Mouse (Mus musculus) forebrain, embryonic 10.5 days (tissue): ENCODE data around the gene Gemin5. TPM values are rescaled to one million over a fixed set of nuclear protein-coding genes. Genes with fewer than 3 reads are reported as not detected.

Experiments
- DNase-seq: peaks from one replicate; pipeline ENCODE4 v3.0.0-alpha.2; 2017; ENCODE audit warnings: low spot score; ENCODE audit errors: extremely low spot score
- H3K27ac ChIP-seq: fragments of 300-500 bp; sonication (generic); 2 replicates; pipeline ENCODE4 v1.5.1; 2016; ENCODE audit warnings: mild to moderate bottlenecking
- H3K27me3 ChIP-seq: fragments of 300-500 bp; sonication (generic); 2 replicates; pipeline ENCODE4 v1.6.1; 2016; ENCODE audit warnings: mild to moderate bottlenecking; ENCODE audit not compliant: poor library complexity, severe bottlenecking
- H3K36me3 ChIP-seq: fragments of 300-500 bp; sonication (generic); replicated peaks from 2 replicates; pipeline ENCODE4 v1.6.1; 2016; ENCODE audit warnings: mild to moderate bottlenecking, moderate library complexity
- H3K4me1 ChIP-seq: fragments of 300-500 bp; sonication (generic); 2 replicates; pipeline ENCODE4 v1.6.1; 2016
- H3K4me3 ChIP-seq: fragments of 300-500 bp; sonication (generic); 2 replicates; pipeline ENCODE4 v1.5.1; 2016; ENCODE audit warnings: mild to moderate bottlenecking, moderate library complexity
- H3K9me3 ChIP-seq: fragments of 300-500 bp; sonication (generic); 2 replicates; pipeline ENCODE4 v1.6.1; 2016; ENCODE audit warnings: mild to moderate bottlenecking, moderate library complexity
- WGBS: fragments of 180-500 bp; shearing (Covaris S2); methylation state at CpG from one replicate; pipeline ENCODE4 v1.1.7; 2016; 5-methylcytosine and 5-hydroxymethylcytosine counted together
- polyA plus RNA-seq: library from polyadenylated mRNA; unstranded; fragments of >200 nt; fragmentation: Nextera tagmentation; extraction: Ambion mirVana; gene quantifications from 2 replicates; pipeline ENCODE4 v1.2.1, GENCODE M21; 2016

Gene Gemin5
- polyA plus RNA-seq, 1 experiment from 2014 or later = 39.5 TPM

DNA sequence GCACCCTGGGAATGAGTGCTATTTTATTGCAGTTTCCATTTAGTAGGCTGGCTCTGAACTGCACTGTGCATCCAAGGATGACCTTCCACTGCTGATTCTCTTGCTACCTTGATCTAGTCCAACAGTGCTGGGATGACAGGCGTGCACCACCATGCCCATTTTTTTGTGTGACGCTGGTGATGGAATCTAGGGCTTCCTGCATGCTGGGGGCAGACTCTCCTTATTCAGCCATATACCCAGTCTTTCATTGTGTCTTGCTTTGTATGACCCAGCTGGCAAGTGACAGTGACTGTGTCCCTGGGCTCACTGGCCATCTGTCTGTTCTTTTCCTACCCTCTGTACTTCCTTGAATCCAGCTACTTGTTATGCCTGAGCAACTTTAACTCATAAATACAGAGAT is 44.6 kb downstream of the Gemin5 start:
- Histone ChIP-seq H3K9me3 (no peaks in the 10 kb centered on the region), H3K27me3 (no peaks in the 10 kb centered on the region), H3K4me1 (no peaks in the 10 kb centered on the region), H3K36me3 (peaks cover 99% of the 10 kb centered on the region), H3K27ac (no peak overlapping the region), H3K4me3 (no peak overlapping the region)
- no peak for DNase-seq
- 88% methylated on average over 2 of the region's 2 CpGs for WGBS

DNA sequence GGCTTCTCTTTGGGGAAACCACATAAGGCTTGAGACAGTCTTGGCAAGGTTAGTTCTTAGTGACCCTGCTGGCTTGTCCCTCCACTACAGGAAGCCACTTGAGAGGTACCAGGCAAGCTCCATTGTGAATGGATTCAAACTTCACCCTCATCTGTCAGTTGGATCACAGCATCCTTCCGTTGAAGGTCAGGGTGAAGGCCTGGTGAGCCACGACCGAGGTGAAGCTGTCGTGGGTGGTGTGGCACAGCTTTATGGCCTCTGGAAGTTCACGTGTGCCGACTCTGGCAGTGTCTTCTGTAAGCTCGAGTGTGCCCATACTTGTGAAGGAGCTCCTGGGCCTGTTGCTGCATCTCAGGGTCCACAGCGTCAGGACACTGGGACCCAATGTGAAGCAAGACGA is 47.0 kb downstream of the Gemin5 start:
- no peak overlapping the region for H3K4me3 ChIP-seq
- H3K27me3 ChIP-seq = no peaks in the 10 kb centered on the region
- no peaks in the 10 kb centered on the region for H3K9me3 ChIP-seq
- peaks cover 99% of the 10 kb centered on the region for H3K36me3 ChIP-seq
- WGBS = 93% methylated on average over 9 of the region's 9 CpGs
- H3K27ac ChIP-seq = no peak overlapping the region
- no peak for DNase-seq
- H3K4me1 ChIP-seq = no peaks in the 10 kb centered on the region

DNA sequence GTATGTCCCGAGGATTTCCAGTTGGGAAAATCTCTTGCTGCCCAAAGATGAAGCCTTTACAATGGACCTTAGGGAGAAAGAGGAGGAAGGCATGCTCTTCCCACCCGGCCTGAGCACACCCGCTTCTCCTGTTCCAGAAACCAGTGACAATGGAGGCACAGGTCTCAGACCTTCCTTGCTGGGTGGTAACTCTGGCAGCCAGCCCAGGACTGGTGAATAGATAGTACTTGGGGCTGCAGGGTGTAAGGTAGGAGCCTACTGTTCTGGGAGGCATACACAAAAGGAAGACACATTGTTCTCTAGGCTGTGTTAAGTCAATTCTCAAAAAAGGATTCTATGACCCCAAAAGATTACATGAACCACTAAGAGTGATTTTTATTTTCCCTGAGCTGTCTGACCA is 47.7 kb downstream of the Gemin5 start:
- Histone ChIP-seq H3K27me3 (no peaks in the 10 kb centered on the region), H3K9me3 (no peaks in the 10 kb centered on the region), H3K4me3 (no peak overlapping the region), H3K27ac (no peak overlapping the region), H3K36me3 (peaks cover 99% of the 10 kb centered on the region), H3K4me1 (no peaks in the 10 kb centered on the region)
- DNase-seq = no peak
- WGBS = 82% methylated on average over 3 of the region's 3 CpGs

DNA sequence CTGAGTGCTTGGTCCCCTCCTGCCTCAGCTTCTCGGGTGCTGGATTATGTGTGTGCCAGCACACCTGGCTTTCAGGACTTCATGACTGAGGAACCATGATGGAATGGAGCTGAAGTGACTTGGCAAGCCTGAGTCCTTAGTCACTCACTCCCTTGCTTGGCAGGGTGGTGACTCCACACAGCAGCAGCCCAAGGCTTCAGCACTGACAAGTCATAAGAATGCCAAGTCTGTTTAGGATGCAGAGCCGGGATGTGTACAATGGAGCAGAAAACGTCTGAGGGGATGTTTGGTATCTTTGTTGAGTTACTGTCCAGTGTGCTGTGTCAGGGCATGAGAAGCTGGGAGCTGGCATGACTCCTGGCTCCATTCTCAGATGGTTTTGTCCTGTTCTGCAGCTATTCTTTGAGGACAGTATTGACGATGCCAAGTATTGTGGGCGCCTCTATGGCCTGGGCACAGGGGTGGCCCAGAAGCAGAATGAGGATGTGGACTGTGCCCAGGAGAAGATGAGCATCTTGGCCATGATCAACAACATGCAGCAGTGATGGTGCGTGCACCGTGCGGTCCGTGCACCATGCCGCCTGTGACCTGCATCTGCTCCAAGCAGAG is 51.2 kb downstream of the Gemin5 start:
- no peak for DNase-seq
- Histone ChIP-seq H3K4me3 (no peak overlapping the region), H3K4me1 (no peaks in the 10 kb centered on the region), H3K27ac (no peak overlapping the region), H3K9me3 (no peaks in the 10 kb centered on the region), H3K27me3 (no peaks in the 10 kb centered on the region), H3K36me3 (peaks cover 100% of the 10 kb centered on the region)
- WGBS = 90% methylated on average over 10 of the region's 10 CpGs

DNA sequence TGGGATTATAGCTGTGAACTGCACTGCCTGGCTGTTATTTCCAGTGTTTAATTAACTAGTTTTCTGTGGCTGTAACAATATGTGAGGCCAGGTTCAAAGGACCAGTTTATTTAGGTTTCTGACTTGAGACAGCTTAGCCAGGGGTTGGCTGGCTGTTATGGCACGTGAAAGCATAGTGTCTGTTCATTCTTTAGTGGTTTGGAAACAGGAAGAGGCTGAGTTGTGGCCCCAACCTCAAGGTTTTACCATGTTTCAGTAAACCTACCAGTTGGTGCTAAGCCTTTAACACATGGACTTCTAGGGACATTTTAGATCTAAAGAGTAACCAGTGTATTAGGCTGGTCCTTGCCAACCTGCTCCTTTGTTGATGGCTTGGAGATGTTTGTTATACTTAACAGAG is 51.8 kb downstream of the Gemin5 start:
- 85% methylated on average over 1 of the region's 1 CpGs for WGBS
- no peak for DNase-seq
- no peaks in the 10 kb centered on the region for H3K4me1 ChIP-seq
- peaks cover 100% of the 10 kb centered on the region for H3K36me3 ChIP-seq
- no peak overlapping the region for H3K27ac ChIP-seq
- H3K27me3 ChIP-seq = no peaks in the 10 kb centered on the region
- no peak overlapping the region for H3K4me3 ChIP-seq
- H3K9me3 ChIP-seq = no peaks in the 10 kb centered on the region

DNA sequence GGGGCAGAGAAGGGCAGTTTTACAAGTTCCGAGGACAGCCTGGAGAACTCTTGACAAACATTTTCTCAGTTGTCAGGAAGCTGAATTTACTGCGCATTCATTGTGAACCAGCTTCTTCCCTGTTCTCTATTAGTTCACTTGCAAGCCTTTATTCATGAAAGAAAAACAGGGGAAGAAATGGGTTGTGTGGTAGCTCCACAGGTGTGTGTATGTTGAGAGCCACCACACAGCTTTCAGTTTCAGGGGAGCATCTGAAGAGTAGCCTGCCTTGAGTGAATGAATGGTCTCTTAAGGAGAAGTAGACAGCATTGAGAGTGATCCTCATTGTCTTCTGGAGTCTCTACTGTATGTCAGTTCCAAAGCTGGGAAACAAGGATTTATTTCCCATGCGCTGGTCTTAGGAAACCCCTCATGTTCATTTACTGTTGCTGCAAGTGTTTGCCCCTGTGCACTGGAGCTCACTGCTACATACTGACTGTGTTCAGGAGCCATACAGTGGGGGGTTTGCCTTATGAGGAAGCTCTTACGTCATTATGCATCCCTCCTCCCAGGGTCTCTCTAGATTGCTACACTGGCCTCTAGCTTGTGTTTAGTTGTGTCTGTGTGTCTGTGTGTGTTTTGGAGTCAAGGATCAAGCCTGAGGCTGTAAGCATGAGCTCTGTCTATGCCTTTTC is 60.5 kb downstream of the Gemin5 start:
- no peaks in the 10 kb centered on the region for H3K9me3 ChIP-seq
- no peak for DNase-seq
- no peak overlapping the region for H3K4me3 ChIP-seq
- no peak overlapping the region for H3K27ac ChIP-seq
- H3K36me3 ChIP-seq = peaks cover 45% of the 10 kb centered on the region
- H3K27me3 ChIP-seq = no peaks in the 10 kb centered on the region
- 92% methylated on average over 4 of the region's 4 CpGs for WGBS
- peaks cover 21% of the 10 kb centered on the region for H3K4me1 ChIP-seq

DNA sequence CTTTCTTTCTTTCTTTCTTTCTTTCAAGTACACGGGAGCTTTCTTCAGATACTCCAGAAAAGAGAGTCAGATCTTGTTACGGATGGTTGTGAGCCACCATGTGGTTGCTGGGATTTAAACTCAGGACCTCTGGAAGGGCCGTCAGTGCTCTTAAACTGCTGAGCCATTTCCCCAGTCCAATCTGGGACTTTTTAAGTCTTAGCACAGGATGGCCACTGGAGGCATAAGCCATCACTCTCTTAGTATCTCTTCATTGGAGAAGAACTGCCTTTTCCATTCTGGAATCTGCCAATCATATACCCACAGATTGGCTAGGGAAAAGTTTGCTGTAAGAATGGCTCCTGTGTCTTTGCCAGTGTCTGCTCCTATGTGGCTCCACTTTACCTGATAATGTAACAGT is 61.3 kb downstream of the Gemin5 start:
- Histone ChIP-seq H3K36me3 (peaks cover 37% of the 10 kb centered on the region), H3K4me3 (no peak overlapping the region), H3K27me3 (no peaks in the 10 kb centered on the region), H3K9me3 (no peaks in the 10 kb centered on the region), H3K27ac (no peak overlapping the region), H3K4me1 (peaks cover 26% of the 10 kb centered on the region)
- 73% methylated on average over 3 of the region's 3 CpGs for WGBS
- DNase-seq = no peak

DNA sequence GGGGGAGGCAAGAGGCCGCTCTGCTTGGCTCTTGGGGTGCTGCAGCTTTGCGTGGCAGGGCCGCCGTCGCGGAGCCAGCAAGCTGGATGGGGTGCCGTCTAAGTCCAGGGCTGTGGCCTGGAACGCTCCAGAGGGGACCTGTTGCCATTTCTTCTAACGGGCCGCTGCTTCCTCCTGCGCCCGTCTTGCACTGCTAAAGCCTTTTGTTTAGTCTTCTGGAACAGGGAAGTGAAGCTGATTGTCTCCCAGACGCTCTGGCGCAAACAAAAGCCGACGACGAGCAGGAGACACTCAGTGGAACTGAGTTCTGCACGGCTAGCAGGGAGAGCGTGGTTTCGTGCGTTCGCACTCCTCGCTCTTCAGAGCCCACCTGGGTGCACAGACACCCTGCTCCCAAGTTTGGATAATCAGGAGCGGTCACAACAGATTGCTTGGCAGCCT is 64.0 kb downstream of the Gemin5 start:
- peak; percentile 59 for DNase-seq
- H3K9me3 ChIP-seq = no peaks in the 10 kb centered on the region
- peak overlapping the region; percentile 96 for H3K27ac ChIP-seq
- peaks cover under 1% of the 10 kb centered on the region; the same call in 1 of the 2 replicates for H3K27me3 ChIP-seq
- peaks cover 10% of the 10 kb centered on the region for H3K36me3 ChIP-seq
- under 1% methylated on average over 24 of the region's 24 CpGs for WGBS
- peak overlapping the region; percentile 96 for H3K4me3 ChIP-seq
- H3K4me1 ChIP-seq = peaks cover 26% of the 10 kb centered on the region

DNA sequence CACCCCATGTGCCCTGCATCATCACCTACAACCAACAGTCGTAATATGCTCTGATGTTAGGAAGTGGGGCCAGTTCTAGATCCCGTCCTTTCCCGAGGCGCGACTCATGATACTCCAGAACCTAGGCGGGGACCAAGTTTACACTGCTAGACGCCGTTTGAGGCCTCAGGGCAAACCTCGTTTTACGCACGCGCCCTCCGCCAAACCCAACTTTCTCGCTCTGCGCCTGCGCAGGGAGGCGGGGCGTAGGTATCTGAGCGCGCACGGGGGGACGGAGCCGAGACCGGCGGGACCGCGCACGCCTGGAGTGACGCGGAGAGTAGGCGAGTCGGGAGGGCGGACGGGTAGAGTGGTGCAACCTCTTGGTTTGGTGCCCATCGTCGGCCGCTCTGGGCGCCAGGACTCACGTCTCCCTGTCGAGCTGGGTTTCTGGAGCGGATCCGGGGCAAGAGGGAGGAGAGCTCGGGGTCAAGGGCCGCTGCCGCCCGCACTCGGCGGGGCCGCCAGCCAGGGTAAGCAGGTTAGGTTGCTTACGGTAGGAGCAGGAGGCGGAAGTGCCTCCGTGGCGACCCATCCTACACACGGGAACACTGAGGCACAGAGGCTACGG is 64.5 kb downstream of the Gemin5 start, which contains the start of gene Cnot8:
Gene Cnot8 (plus strand): TSS at position 457 of the 610 bp plus-strand sequence.
- Histone ChIP-seq H3K4me3 (peak within 1 kb of the TSS; percentile 96), H3K27me3 (peaks cover 6% of the 10 kb centered on the region)
- DNase-seq = peak; percentile 99

DNA sequence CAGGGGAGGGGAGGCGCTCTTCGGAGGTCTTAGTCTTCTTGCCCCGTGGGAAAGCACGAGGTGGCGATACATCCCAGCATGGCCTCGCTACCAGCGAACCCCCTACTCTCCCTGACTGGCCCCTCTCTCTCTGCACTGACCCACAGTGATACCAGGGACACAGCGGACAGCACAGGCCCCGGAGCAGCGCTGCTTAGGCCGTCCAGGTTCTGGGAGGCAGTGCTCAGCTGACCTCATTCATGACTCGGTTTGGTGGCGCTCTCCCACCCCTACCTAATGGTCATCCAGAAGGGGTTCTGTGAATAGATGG is 65.0 kb downstream of the Gemin5 start:
- no peak for DNase-seq
- peaks cover 26% of the 10 kb centered on the region for H3K4me1 ChIP-seq
- no peaks in the 10 kb centered on the region for H3K9me3 ChIP-seq
- H3K27ac ChIP-seq = peak overlapping the region; percentile 96
- peaks cover 11% of the 10 kb centered on the region for H3K27me3 ChIP-seq
- peak overlapping the region; percentile 96 for H3K4me3 ChIP-seq
- H3K36me3 ChIP-seq = peaks cover 6% of the 10 kb centered on the region; the same call in 1 of the 2 replicates
- WGBS = 55% methylated on average over 13 of the region's 13 CpGs

More for the DNA sequence above, 64.5 kb downstream of the Gemin5 start, which contains the start of gene Cnot8:
- H3K36me3 ChIP-seq = peaks cover 6% of the 10 kb centered on the region; the same call in 1 of the 2 replicates
- WGBS = under 1% methylated on average over 55 of the region's 55 CpGs
- H3K4me1 ChIP-seq = peaks cover 26% of the 10 kb centered on the region
- peak within 1 kb of the TSS; percentile 96 for H3K27ac ChIP-seq
- no peaks in the 10 kb centered on the region for H3K9me3 ChIP-seq

DNA sequence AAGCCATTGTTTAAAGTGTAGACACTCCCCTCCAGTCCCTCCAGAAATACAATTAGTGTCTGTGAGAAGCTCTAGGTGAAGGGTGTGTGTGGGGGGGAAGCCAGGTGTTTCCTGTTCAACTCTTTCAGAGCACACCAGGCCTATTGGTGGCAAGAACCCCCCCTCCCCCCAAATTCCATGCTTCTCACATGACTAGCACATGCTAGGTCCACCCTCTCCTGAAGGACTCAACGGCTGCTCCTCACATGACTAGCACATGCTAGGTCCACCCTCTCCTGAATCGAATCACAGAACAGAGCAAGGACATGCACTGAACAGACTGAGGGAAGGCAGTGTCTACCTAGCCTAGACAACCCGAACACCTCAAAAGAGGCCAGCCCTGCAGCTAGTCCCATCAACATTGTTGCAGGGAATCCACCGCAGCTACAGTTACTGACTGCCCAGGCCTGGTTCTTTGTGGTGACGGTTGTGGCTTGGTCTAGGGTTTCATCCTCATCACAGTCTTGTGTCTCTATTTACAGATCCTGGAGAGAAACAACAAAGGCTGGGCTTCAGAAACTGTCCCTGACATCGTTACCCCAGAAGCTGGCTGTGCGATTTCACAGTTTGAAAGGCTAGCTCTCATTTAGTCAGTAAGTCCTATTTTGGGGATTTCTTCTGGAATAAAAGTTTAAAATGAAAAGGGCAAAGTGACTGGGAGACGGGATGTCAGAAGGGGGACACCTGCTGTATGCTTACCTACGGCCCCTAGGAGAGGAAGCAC is 65.6 kb downstream of the Gemin5 start:
- Histone ChIP-seq H3K36me3 (peaks cover 2% of the 10 kb centered on the region; the same call in 1 of the 2 replicates), H3K4me1 (peaks cover 29% of the 10 kb centered on the region), H3K9me3 (no peaks in the 10 kb centered on the region), H3K27me3 (peaks cover 16% of the 10 kb centered on the region), H3K4me3 (peak overlapping the region; percentile 96), H3K27ac (peak overlapping the region; percentile 96)
- no peak for DNase-seq
- WGBS = 84% methylated on average over 9 of the region's 9 CpGs

DNA sequence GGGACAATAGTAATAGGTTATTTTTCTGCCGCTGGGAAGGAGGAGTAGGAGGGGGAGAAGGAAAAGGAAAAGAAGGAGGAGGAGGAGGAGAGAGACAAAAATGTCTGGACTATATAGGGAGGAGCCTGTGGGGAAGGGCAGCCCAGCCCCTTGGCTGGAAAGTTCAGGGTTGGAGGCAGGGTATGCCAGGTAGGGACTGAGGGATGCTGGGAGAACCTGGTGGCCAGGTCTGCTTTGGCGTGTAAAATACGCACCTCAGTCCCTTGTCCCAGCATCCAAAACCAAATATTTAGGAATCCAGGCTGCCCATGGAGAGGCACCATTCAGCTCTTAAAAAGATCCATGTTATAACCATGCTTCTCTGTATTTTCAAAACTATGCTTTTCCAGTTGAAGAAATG is 66.2 kb downstream of the Gemin5 start:
- no peak for DNase-seq
- no peaks in the 10 kb centered on the region for H3K36me3 ChIP-seq
- WGBS = 87% methylated on average over 3 of the region's 3 CpGs
- peaks cover 35% of the 10 kb centered on the region for H3K4me1 ChIP-seq
- H3K9me3 ChIP-seq = no peaks in the 10 kb centered on the region
- no peak overlapping the region for H3K27ac ChIP-seq
- peaks cover 22% of the 10 kb centered on the region for H3K27me3 ChIP-seq
- no peak overlapping the region for H3K4me3 ChIP-seq
